Mouse (Mus musculus) kidney, postnatal 0 days (tissue): Measurements from ENCODE around the gene Dlgap1. TPM values are rescaled to one million over a fixed set of nuclear protein-coding genes. Genes with fewer than 3 reads are reported as not detected.

Experiments
- ATAC-seq: fragments of 200-750 bp; cut with Nextera tagmentation; replicated peaks from 2 replicates; pipeline ENCODE4 v1.8.0; 2017; ENCODE audit warnings: low read depth, moderate number of reproducible peaks, moderate TSS enrichment, moderate library complexity; ENCODE audit not compliant: low FRiP score
- DNase-seq: peaks from one replicate; pipeline ENCODE4 v3.0.0-alpha.2; 2016; ENCODE audit warnings: low spot score
- H3K27ac ChIP-seq: fragments of 300-500 bp; sonication (generic); 2 replicates; pipeline ENCODE4 v1.5.1; 2014; ENCODE audit warnings: mild to moderate bottlenecking
- H3K27me3 ChIP-seq: fragments of 300-500 bp; sonication (generic); 2 replicates; pipeline ENCODE4 v1.6.1; 2014; ENCODE audit warnings: low read length, mixed read lengths; ENCODE audit not compliant: insufficient read depth
- H3K36me3 ChIP-seq: fragments of 300-500 bp; sonication (generic); 2 replicates; pipeline ENCODE4 v1.6.1; 2014; ENCODE audit warnings: low read length, mixed read lengths; ENCODE audit not compliant: insufficient read depth
- H3K4me1 ChIP-seq: fragments of 300-500 bp; sonication (generic); replicated peaks from 2 replicates; pipeline ENCODE4 v1.6.1; 2014; ENCODE audit warnings: antibody characterized with exemption, low read length, mixed read lengths; ENCODE audit not compliant: insufficient read depth
- H3K4me2 ChIP-seq: fragments of 300-500 bp; sonication (generic); 2 replicates; pipeline ENCODE4 v1.6.1; 2014; ENCODE audit warnings: mild to moderate bottlenecking, low read length, moderate library complexity, mixed read lengths
- H3K4me3 ChIP-seq: fragments of 300-500 bp; sonication (generic); replicated peaks from 2 replicates; pipeline ENCODE4 v1.5.1; 2014; ENCODE audit warnings: low read depth, low read length
- H3K9ac ChIP-seq: fragments of 300-500 bp; sonication (generic); 2 replicates; pipeline ENCODE4 v1.6.1; 2014; ENCODE audit warnings: low read depth, low read length
- H3K9me3 ChIP-seq: fragments of 300-500 bp; sonication (generic); replicated peaks from 2 replicates; pipeline ENCODE4 v1.6.1; 2016; ENCODE audit warnings: low read length, inconsistent platforms, mixed read lengths
- CTCF ChIP-seq: IDR thresholded peaks from 2 replicates; pipeline ENCODE4 v1.5.1; 2016; ENCODE audit warnings: antibody characterized with exemption, low read depth, mild to moderate bottlenecking, moderate library complexity
- WGBS: fragments of 180-500 bp; shearing (Covaris S2); extraction: QIAGEN DNeasy Blood & Tissue Kit; methylation state at CpG from one replicate; pipeline ENCODE4 v1.1.7; 2014; 5-methylcytosine and 5-hydroxymethylcytosine counted together
- polyA plus RNA-seq: library from polyadenylated mRNA; unstranded; fragments of >200 nt; fragmentation: Nextera tagmentation; extraction: Ambion mirVana; gene quantifications from 2 replicates; pipeline ENCODE4 v1.2.1, GENCODE M21; 2015

Dlgap1 gene
- polyA plus RNA-seq, 1 experiment from 2014 or later = 3.6 TPM

GRCm38 (mm10) chr17:70605659-70606058 is 636.8 kb downstream of the Dlgap1 start:
- DNase-seq = no peak
- no peak for ATAC-seq

DNA sequence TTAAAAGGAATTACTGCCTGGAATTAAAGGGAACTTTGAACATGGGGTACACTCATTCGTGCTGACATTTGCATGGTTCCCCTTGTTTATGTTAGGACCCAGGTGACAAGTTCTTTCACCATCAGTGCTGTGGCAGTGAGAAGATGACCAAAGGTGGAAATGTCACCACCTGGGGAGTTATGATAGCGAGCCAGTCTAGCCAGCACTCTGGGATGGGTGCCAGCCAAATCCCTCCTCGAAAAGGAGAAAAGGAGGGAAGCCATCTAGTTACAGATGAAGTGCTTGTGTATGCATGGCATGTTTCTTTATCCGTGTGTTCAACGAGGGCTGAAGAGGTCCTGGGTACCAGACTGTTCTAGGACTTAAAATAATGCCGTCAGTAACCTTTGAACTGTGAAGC is 643.3 kb downstream of the Dlgap1 start:
- 76% methylated on average over 6 of the region's 6 CpGs for WGBS
- no peak for ATAC-seq
- H3K4me2 ChIP-seq = no peak overlapping the region
- H3K9ac ChIP-seq = no peak overlapping the region
- no peaks in the 10 kb centered on the region for H3K9me3 ChIP-seq
- no peak for DNase-seq
- H3K27ac ChIP-seq = no peak overlapping the region
- H3K36me3 ChIP-seq = no peaks in the 10 kb centered on the region
- TF ChIP-seq CTCF = no peak
- no peak overlapping the region for H3K4me3 ChIP-seq
- H3K27me3 ChIP-seq = no peaks in the 10 kb centered on the region
- H3K4me1 ChIP-seq = no peaks in the 10 kb centered on the region

More at GRCm38 (mm10) chr17:70605659-70606058, 636.8 kb downstream of the Dlgap1 start:
- TF ChIP-seq CTCF = no peak
- Histone ChIP-seq H3K27ac (no peak overlapping the region), H3K4me1 (no peaks in the 10 kb centered on the region), H3K36me3 (no peaks in the 10 kb centered on the region), H3K9me3 (no peaks in the 10 kb centered on the region), H3K4me3 (no peak overlapping the region), H3K9ac (no peak overlapping the region), H3K27me3 (no peaks in the 10 kb centered on the region), H3K4me2 (no peak overlapping the region)
- 87% methylated on average over 5 of the region's 5 CpGs for WGBS

GRCm38 (mm10) chr17:70613897-70614296 is 645.0 kb downstream of the Dlgap1 start:
- Histone ChIP-seq H3K36me3 (no peaks in the 10 kb centered on the region), H3K27me3 (no peaks in the 10 kb centered on the region), H3K4me1 (no peaks in the 10 kb centered on the region), H3K9ac (no peak overlapping the region), H3K4me3 (no peak overlapping the region), H3K4me2 (no peak overlapping the region), H3K9me3 (no peaks in the 10 kb centered on the region), H3K27ac (no peak overlapping the region)
- TF ChIP-seq CTCF = no peak
- ATAC-seq = no peak
- 74% methylated on average over 7 of the region's 7 CpGs for whole genome bisulfite sequencing
- DNase-seq = peak; percentile 14

DNA sequence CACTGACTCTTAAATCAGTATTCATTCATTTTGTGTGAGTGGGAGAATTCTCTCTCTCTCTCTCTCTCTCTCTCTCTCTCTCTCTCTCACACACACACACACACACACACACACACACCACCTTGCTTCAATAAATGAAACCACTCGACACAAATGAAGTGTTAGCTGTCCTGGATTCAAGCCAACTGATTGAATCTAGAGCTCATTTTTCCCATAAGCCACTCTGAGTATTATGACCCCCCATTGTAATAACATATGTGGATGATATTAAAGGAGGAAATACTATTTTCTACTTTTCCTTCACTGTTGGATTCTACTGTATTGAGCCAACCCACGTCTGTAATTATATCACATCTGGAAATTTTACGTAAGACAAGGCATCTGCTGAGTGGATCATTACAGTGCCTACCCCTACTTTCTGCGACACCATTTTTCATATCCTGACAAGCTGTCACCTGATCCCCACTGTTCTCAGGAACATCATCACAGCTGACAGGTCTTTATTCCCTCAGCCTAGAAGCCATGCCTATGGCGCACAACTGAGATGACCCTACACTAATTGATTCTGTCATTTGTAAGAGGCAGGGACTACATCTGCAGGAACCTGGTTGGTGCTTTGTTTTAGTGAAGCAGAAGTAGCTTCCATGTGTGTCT is 645.7 kb downstream of the Dlgap1 start:
- Histone ChIP-seq H3K27me3 (no peaks in the 10 kb centered on the region), H3K9ac (no peak overlapping the region), H3K4me2 (no peak overlapping the region), H3K4me3 (no peak overlapping the region), H3K27ac (no peak overlapping the region), H3K4me1 (no peaks in the 10 kb centered on the region), H3K9me3 (no peaks in the 10 kb centered on the region), H3K36me3 (no peaks in the 10 kb centered on the region)
- ATAC-seq = no peak
- DNase-seq = no peak
- 77% methylated on average over 5 of the region's 5 CpGs for WGBS
- no peak for TF ChIP-seq CTCF

DNA sequence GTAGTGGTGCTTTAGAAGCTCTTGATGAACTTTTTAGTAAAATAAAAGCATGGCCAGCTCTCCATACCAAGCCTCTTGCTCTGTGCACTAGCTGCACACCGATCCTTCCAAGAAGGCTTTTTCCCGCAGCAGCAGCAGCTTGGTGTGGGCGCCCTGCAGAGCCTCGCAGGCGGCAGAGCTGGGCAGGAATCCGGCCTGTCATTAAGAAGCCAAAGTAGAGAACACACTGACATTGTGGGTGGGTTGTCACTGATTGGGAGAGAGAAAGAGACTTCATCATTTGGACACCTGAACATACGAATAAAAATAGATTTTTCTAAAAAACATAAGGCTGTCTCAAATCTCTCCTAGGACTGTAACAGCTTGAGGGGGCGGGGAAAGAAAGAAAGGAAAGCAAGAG is 653.6 kb downstream of the Dlgap1 start:
- DNase-seq = no peak
- no peaks in the 10 kb centered on the region for H3K27me3 ChIP-seq
- no peak overlapping the region for H3K4me3 ChIP-seq
- H3K4me2 ChIP-seq = no peak overlapping the region
- H3K9ac ChIP-seq = no peak overlapping the region
- ATAC-seq = no peak
- no peaks in the 10 kb centered on the region for H3K36me3 ChIP-seq
- H3K4me1 ChIP-seq = no peaks in the 10 kb centered on the region
- no peak for TF ChIP-seq CTCF
- 87% methylated on average over 8 of the region's 8 CpGs for WGBS
- no peaks in the 10 kb centered on the region for H3K9me3 ChIP-seq
- H3K27ac ChIP-seq = no peak overlapping the region

DNA sequence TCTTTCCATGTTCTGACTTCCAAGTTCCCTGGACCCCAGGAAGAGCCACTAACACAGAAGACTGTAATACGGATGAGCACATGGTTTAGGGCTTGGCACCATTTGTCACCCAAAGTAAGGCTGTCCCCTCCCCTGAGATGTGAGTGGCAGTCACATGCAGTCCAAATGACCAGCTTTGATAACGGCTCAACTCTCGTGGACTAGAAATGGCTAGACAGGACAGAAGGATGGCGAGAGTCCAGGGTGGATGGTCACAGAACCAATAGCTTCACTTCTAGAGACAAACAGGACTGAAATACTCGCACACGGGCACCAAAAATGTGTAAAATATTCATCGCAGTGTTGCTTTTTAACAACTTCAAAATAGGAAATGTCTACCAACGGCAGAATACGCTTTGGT is 657.5 kb downstream of the Dlgap1 start:
- 84% methylated on average over 9 of the region's 9 CpGs for WGBS
- no peak for TF ChIP-seq CTCF
- H3K36me3 ChIP-seq = no peaks in the 10 kb centered on the region
- no peak overlapping the region for H3K9ac ChIP-seq
- H3K27ac ChIP-seq = no peak overlapping the region
- H3K9me3 ChIP-seq = no peaks in the 10 kb centered on the region
- no peak overlapping the region for H3K4me3 ChIP-seq
- H3K4me2 ChIP-seq = no peak overlapping the region
- H3K4me1 ChIP-seq = no peaks in the 10 kb centered on the region
- H3K27me3 ChIP-seq = no peaks in the 10 kb centered on the region
- ATAC-seq = no peak
- DNase-seq = no peak

GRCm38 (mm10) chr17:70626925-70627324 is 658.1 kb downstream of the Dlgap1 start:
- Histone ChIP-seq H3K4me3 (no peak overlapping the region), H3K9ac (no peak overlapping the region), H3K4me1 (no peaks in the 10 kb centered on the region), H3K9me3 (no peaks in the 10 kb centered on the region), H3K36me3 (no peaks in the 10 kb centered on the region), H3K27ac (no peak overlapping the region), H3K4me2 (no peak overlapping the region), H3K27me3 (no peaks in the 10 kb centered on the region)
- DNase-seq (no peak), ATAC-seq (no peak)
- WGBS = 80% methylated on average over 6 of the region's 6 CpGs
- no peak for TF ChIP-seq CTCF
